Mouse (Mus musculus): Measurements from ENCODE around the gene Rab3gap2. TPM values are rescaled to one million over a fixed set of nuclear protein-coding genes. Genes with fewer than 3 reads are reported as not detected.
"Not testable (repeated sequence)": the region's sequence is repeated elsewhere in the genome, so short reads cannot be mapped to it uniquely, and the experiment has no call there.

The Rab3gap2 gene
- polyA plus RNA-seq, 1 experiment, result 20.3 TPM

DNA sequence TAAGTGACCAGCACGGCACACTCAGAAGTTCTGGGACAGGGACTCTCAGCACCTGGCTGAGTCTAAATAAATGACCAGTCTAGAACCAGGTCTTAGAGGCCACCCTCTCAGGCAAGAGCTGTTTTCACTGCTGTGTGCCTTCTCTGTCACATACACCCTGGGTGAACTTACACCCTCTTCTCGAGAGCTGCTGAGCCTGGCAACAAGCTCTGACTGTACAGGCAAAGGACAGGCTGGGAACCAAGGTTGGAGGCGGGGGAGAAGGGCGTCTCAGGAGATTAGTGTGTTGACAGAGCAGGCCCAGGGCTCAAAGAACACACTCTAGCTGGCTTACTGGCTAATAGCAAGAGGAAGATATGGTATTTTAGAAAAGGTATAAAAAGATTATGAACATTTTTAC is 105.0 kb downstream of the Rab3gap2 start:
- Histone ChIP-seq H3K4me1 (ENCODE audit: control insufficient read depth, insufficient read depth, low read length) (no peaks in the 10 kb centered on the region), H3K4me3 (replicated peaks; ENCODE audit: extremely low read depth, low read depth, low read length) (no peak overlapping the region)
- TF ChIP-seq CTCF (IDR thresholded peaks at IDR 0.05; ENCODE audit: insufficient read depth, low read length) (no peak), POLR2A (IDR thresholded peaks at IDR 0.05; ENCODE audit: borderline replicate concordance, extremely low read depth, low read depth, low read length) (no peak)
- 57% methylated on average over 4 of the region's 4 CpGs for WGBS
- DNase-seq, result peak; percentile 13

- Histone ChIP-seq H3K4me3 (replicated peaks; ENCODE audit: extremely low read depth, low read depth, low read length) (no peak overlapping the region), H3K4me1 (ENCODE audit: control insufficient read depth, insufficient read depth, low read length) (no peaks in the 10 kb centered on the region)
- WGBS, result 73% methylated on average over 9 of the region's 9 CpGs
- TF ChIP-seq CTCF (IDR thresholded peaks at IDR 0.05; ENCODE audit: insufficient read depth, low read length) (no peak), POLR2A (IDR thresholded peaks at IDR 0.05; ENCODE audit: borderline replicate concordance, extremely low read depth, low read depth, low read length) (no peak)
- no peak for DNase-seq
Observed at GRCm38 (mm10) chr1:185311949-185312348, 108.0 kb downstream of the Rab3gap2 start.

DNA sequence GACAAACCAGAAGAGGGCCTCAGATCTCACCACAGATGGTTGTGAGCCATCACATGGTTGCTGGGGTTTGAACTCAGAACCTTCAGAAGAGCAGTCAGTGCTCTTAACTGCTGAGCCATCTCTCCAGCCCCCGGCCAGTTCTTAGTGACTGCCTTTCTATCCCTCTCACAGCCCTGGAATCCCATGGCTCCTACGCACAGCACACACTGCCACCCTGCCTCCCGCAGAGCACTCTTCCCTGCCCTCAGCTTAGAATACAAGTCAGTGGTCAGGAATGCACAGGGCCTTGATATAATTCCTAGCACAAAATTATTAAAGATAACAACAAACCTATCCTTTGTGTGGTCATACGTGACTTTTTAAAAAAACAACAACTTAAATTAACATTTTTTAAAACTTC is 110.6 kb downstream of the Rab3gap2 start:
- no peak for DNase-seq
- H3K4me1 ChIP-seq (ENCODE audit: control insufficient read depth, insufficient read depth, low read length), result no peaks in the 10 kb centered on the region
- WGBS, result 90% methylated on average over 4 of the region's 4 CpGs
- no peak for TF ChIP-seq CTCF (IDR thresholded peaks at IDR 0.05; ENCODE audit: insufficient read depth, low read length)
- no peak for TF ChIP-seq POLR2A (IDR thresholded peaks at IDR 0.05; ENCODE audit: borderline replicate concordance, extremely low read depth, low read depth, low read length)
- no peak overlapping the region for H3K4me3 ChIP-seq (replicated peaks; ENCODE audit: extremely low read depth, low read depth, low read length)

DNA sequence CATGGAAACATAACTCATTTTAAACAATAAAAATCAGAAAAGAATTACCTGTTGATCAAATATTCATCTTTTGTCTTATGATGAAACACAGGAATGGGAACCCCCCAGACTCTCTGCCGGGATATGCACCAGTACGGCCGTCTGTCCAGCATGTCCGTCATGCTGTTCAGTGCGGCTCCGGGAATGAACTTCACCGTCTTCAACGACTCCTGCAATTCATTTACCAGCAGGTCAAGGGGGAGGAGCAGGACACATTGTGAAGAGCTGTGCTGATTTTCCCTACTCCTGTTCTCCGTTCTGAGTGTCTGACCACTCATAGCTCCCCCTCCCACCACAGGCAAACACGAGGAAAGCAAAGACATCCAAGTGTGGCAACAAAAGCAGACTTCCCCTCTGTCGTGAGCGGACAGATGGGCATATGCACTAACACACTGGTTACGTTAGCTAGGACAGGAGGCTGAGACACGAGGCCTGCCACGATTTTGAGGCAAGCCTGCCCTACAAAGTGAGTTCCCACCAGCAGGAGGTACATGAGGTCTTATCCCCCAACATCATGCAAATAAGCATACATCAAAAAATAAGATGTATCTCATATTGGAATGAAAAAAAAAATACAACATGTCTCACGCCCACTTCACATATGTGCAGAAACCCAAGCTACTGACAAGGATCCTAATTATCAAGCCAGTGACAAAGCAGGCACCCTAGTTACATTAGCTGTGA is 112.1 kb downstream of the Rab3gap2 start:
- TF ChIP-seq POLR2A (IDR thresholded peaks at IDR 0.05; ENCODE audit: borderline replicate concordance, extremely low read depth, low read depth, low read length) (no peak), CTCF (IDR thresholded peaks at IDR 0.05; ENCODE audit: insufficient read depth, low read length) (no peak)
- Histone ChIP-seq H3K4me3 (replicated peaks; ENCODE audit: extremely low read depth, low read depth, low read length) (no peak overlapping the region), H3K4me1 (ENCODE audit: control insufficient read depth, insufficient read depth, low read length) (no peaks in the 10 kb centered on the region)
- WGBS, result 81% methylated on average over 16 of the region's 16 CpGs
- no peak for DNase-seq

GRCm38 (mm10) chr1:185327754-185328345 is 123.9 kb downstream of the Rab3gap2 start:
- H3K4me3 ChIP-seq (replicated peaks; ENCODE audit: extremely low read depth, low read depth, low read length); DNase-seq; H3K4me1 ChIP-seq (ENCODE audit: control insufficient read depth, insufficient read depth, low read length): not testable (repeated sequence)
- WGBS, result 39% methylated on average over 3 of the region's 3 CpGs

DNA sequence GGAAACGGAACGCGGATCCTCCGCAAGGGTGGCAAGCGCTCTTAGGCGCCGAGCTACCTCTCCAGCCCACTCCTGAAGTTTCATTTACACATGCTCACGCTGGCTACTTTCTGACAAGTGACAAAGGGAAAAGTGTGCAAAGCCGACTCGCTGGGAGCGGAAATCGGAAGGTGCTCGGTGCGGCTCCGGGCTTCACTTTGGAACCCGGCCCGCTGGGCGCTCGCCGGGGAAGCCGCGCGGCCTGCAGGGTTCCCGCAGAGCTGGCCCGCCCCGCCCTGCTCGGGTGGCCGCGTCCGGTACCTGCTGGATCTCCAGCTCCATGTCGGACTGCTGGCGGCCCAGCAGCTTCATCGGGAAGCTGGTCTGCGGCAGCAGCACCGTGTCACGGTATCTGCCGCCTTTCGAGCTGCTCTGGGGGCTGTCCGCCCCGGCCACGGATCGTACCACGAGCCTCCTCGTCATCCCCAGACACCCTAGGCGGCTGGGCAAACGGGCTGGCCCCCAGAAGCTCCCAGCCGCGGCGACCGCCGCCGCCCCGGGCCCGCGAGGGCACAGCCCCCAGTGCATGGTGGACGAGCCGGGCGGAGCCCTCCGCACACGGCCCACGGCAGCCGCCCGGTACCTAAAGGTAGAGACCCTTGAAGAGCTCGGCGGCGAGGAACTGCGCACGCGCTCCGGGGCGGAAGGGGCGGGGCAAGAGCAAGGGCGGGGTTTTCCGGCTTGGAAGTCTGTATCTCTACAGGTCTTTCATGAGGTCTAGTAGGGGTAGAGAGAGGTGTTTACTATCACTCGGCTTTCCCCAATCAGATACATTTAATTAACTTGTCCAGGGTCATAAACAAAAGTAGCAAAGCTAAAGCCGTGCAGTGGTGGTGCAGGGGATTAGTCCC is 125.0 kb downstream of the Rab3gap2 start, which contains the start of gene Iars2:
Iars2 (minus strand) TSS at position 676 of the 890 bp plus-strand sequence.
- TF ChIP-seq POLR2A (IDR thresholded peaks at IDR 0.05; ENCODE audit: borderline replicate concordance, extremely low read depth, low read depth, low read length) (peak; percentile 77; the same call in 1 of the 2 replicates), CTCF (IDR thresholded peaks at IDR 0.05; ENCODE audit: insufficient read depth, low read length) (no peak)
- peak within 1 kb of the TSS; percentile 71 for H3K4me3 ChIP-seq (replicated peaks; ENCODE audit: extremely low read depth, low read depth, low read length)
- under 1% methylated on average over 76 of the region's 76 CpGs for WGBS
- DNase-seq, result peak; percentile 96
- peaks cover 7% of the 10 kb centered on the region for H3K4me1 ChIP-seq (ENCODE audit: control insufficient read depth, insufficient read depth, low read length)

- TF ChIP-seq POLR2A (IDR thresholded peaks at IDR 0.05; ENCODE audit: borderline replicate concordance, extremely low read depth, low read depth, low read length) (no peak), CTCF (IDR thresholded peaks at IDR 0.05; ENCODE audit: insufficient read depth, low read length) (no peak)
- Histone ChIP-seq H3K4me3 (replicated peaks; ENCODE audit: extremely low read depth, low read depth, low read length) (no peak overlapping the region), H3K4me1 (ENCODE audit: control insufficient read depth, insufficient read depth, low read length) (peaks cover 7% of the 10 kb centered on the region)
- DNase-seq, result no peak
- WGBS, result 92% methylated on average over 8 of the region's 8 CpGs
Observed at GRCm38 (mm10) chr1:185329851-185330250, 125.9 kb downstream of the Rab3gap2 start.

DNA sequence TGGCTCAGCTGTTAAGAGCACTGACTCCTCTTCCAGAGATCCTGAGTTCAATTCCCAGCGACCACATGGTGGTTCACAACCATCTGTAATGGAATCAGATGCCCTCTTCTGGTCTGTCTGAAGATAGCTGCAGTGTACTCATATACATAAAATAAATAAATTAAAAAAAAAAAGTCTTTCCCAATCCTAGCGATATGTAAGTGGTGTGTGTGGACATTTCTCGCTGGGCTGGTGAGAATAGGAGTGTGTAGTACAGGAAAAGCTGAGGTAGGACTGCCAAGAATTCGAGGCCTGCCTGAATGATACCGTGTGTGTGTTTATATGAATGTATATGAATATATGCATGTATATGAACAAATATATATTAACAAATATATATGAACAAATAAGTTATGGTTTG is 127.4 kb downstream of the Rab3gap2 start:
- 26% methylated on average over 5 of the region's 5 CpGs for WGBS
- Histone ChIP-seq H3K4me1 (ENCODE audit: control insufficient read depth, insufficient read depth, low read length) (peaks cover 7% of the 10 kb centered on the region), H3K4me3 (replicated peaks; ENCODE audit: extremely low read depth, low read depth, low read length) (no peak overlapping the region)
- TF ChIP-seq CTCF (IDR thresholded peaks at IDR 0.05; ENCODE audit: insufficient read depth, low read length), result no peak
- no peak for TF ChIP-seq POLR2A (IDR thresholded peaks at IDR 0.05; ENCODE audit: borderline replicate concordance, extremely low read depth, low read depth, low read length)
- no peak for DNase-seq

DNA sequence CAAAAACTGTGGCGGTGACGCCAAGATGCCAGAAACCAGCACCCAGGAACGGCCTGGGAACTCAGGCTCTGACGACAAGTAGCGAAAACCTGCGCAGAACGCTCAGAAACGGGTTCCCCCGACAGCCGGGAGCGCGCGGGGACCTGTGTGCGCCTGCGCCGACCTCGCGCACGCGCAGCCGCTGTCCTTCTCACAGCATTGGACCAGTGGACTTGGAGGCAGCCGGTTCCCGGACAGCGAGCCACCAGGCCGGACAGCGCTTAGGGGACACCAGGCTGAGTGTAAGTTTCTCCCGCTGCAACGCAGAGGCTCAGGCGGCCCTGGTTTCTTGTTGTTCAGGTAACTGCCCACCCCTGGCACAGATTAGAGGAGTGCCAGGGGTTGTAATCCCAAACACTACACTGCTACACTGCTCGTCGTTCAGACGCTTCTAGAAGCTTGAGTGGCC is 128.1 kb downstream of the Rab3gap2 start, which contains the start of gene Bpnt1:
Bpnt1 (plus strand) TSS at position 167 of the 448 bp plus-strand sequence.
- WGBS, result under 1% methylated on average over 32 of the region's 32 CpGs
- TF ChIP-seq POLR2A (IDR thresholded peaks at IDR 0.05; ENCODE audit: borderline replicate concordance, extremely low read depth, low read depth, low read length), result peak; percentile 81; the same call in 1 of the 2 replicates
- no peak for TF ChIP-seq CTCF (IDR thresholded peaks at IDR 0.05; ENCODE audit: insufficient read depth, low read length)
- peaks cover 7% of the 10 kb centered on the region for H3K4me1 ChIP-seq (ENCODE audit: control insufficient read depth, insufficient read depth, low read length)
- DNase-seq, result peak; percentile 81
- peak within 1 kb of the TSS; percentile 79 for H3K4me3 ChIP-seq (replicated peaks; ENCODE audit: extremely low read depth, low read depth, low read length)
